Mouse (Mus musculus): ENCODE measurements at regions not wholly inside any gene's neighbourhood (a gene's known extent, or its start where the extent isn't known, plus 50 kb on each side); places are given as distances from the start of the nearest gene placed in this dataset.
"Not testable (repeated sequence)": the region's sequence is repeated elsewhere in the genome, so short reads cannot be mapped to it uniquely, and the experiment has no call there.

DNA sequence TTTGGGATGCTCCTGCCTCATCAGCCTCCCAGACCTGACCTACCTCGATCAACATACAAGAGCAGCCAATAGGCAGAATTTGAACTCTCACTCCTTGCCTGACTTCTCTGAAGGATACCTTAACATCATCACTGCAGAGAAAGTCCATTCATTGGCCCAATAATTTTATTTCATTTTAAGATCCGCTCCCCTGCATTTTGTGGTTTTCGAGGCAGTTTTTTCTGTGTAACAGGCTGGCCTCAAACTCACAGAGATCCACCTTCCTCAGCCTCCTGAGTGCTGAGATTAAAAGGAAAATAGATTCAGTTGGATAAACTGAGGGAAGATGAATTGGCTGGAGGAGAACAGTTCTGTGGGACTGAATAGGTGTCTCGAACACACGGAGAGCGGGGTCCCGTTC, 216.4 kb downstream of the Ankrd50 start:
- H3K4me3 ChIP-seq (replicated peaks), result no peak overlapping the region
- no peaks in the 10 kb centered on the region for H3K36me3 ChIP-seq
- no peak overlapping the region for H3K9ac ChIP-seq
- no peaks in the 10 kb centered on the region for H3K4me1 ChIP-seq (replicated peaks)
- H3K4me2 ChIP-seq (replicated peaks), result no peak overlapping the region
- H3K9me3 ChIP-seq, result no peaks in the 10 kb centered on the region
- no peaks in the 10 kb centered on the region for H3K27me3 ChIP-seq (replicated peaks)
- no peak overlapping the region for H3K27ac ChIP-seq
- no peak for ATAC-seq
- WGBS, result 95% methylated on average over 7 of the region's 7 CpGs

DNA sequence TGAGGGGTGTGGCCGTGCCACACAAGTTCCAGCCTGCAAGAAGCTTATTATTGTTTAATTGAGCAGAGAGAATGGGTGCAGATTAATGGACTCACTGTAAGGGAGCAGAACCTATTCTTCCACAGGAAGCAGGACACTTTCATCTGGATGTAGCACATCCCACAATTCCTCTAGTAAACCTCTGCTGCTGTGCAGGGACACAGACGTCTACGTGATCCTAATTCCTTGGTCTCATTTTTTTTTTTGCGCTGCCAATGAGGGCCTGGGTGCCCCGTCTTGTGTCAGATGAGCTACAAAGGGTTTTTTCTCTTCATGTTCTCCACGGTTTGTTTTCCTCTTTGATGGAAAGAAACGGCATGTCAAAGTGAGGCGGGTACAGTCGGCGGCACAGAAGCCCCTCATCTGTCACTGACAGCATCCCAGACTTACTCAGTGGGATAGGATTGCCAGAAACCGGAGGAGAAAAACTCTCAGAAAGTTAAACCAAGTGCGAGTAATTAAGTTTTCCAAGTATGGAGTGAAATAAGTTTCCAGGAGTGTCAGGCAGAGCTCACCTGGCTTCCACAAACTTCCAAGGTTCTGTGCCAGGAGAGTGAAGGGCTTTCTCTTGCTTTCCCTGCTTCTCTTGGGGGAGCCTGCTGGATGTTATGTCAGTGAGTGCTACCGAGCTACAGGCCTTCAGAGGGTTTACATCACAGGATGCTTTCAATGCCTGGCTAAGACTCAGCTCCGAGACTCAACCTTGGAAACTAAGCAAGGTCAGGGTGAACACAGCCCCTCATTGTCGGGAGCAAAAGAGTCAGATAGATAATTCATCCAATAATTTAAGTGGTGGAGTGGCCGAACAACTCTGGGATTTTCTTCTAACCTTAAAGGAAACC, 221.1 kb downstream of the Ankrd50 start:
- Histone ChIP-seq H3K9ac (no peak overlapping the region), H3K27ac (no peak overlapping the region), H3K27me3 (replicated peaks) (no peaks in the 10 kb centered on the region), H3K36me3 (no peaks in the 10 kb centered on the region), H3K4me3 (replicated peaks) (no peak overlapping the region), H3K4me2 (replicated peaks) (no peak overlapping the region), H3K4me1 (replicated peaks) (no peaks in the 10 kb centered on the region), H3K9me3 (no peaks in the 10 kb centered on the region)
- no peak for ATAC-seq
- 70% methylated on average over 16 of the region's 16 CpGs for WGBS

DNA sequence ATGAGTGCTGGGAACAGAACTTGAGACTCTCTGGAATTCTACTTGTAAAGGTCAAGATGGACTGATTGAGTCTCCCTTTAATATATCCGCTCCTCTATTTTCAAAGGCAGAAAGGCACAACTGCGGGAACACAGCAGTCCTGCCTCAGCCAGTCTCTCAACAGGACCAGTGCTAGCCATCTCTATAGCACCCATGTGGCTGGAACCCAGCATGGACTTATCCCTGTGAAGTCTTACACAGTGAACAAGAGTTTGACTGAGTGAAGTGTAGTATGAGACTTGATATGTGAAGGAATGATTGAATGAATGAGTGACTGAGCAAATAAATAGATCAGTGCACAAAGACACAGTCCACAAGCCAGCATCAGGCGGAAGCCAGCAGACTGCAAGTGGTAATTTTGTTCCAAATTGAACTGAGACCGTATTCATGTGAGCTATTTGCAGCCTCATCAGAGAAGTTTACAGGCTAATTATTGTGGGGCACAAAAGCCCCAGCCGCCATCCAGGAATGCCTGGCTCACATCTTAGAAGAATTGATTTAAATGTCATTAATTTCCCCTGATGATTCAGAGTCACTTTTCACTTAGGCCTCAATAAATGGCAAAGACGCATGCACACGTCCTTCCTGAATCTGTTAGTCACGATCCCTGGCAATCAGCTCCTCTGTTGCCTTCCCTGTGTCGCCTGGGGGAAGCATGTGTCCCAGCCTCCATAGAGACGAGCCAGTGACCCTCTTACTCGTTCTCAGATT, 223.1 kb downstream of the Ankrd50 start:
- H3K4me1 ChIP-seq (replicated peaks), result peaks cover 3% of the 10 kb centered on the region; the same call in 1 of the 2 replicates
- H3K9me3 ChIP-seq, result no peaks in the 10 kb centered on the region
- H3K4me3 ChIP-seq (replicated peaks), result no peak overlapping the region
- no peaks in the 10 kb centered on the region for H3K27me3 ChIP-seq (replicated peaks)
- no peak for ATAC-seq
- H3K36me3 ChIP-seq, result no peaks in the 10 kb centered on the region
- H3K4me2 ChIP-seq (replicated peaks), result no peak overlapping the region
- 81% methylated on average over 11 of the region's 11 CpGs for WGBS
- H3K27ac ChIP-seq, result no peak overlapping the region
- H3K9ac ChIP-seq, result no peak overlapping the region

DNA sequence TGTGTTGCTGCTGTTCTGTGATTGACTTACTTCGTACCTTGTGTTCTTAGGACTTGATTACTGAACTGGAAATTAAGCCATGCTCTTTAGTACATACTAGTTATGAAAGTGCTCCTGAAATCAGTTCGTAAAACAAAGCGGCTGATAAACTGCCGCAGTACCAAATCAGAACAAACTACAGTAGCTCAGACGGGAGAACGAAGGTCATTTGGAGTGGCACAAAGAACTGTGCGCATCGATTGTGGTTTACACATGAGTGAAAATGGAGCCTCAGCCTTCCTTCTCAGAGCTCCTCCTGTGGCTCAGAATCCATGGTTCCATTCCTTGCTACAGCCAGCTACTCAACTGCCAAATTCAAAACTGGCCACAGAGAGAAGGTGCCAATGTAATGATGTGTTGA, 225.4 kb downstream of the Ankrd50 start:
- H3K4me1 ChIP-seq (replicated peaks); H3K36me3 ChIP-seq; H3K9me3 ChIP-seq; H3K4me2 ChIP-seq (replicated peaks); H3K9ac ChIP-seq; H3K27me3 ChIP-seq (replicated peaks); H3K27ac ChIP-seq; ATAC-seq; H3K4me3 ChIP-seq (replicated peaks): not testable (repeated sequence)
- WGBS, result 89% methylated on average over 8 of the region's 8 CpGs

DNA sequence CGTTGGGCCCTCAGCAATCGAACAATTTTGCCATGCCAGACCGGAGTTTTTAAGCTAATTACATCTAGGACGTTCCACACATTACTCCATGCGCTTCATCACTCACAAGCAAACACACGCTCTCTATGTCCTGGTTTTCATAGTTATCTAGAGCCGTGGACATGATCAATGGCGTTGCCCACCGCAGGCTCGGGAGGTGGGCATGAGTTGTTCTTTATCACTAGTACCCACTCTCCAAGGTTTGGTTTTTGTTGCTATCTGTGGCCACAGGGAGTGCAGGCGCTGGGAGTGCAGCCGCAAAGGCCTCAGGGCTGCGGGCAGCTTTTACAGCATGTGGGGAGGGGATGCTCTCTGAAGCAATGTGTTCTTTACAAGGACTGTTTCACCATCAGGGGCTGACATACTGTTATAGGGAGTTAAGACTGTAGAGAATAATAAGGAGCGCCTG, 226.8 kb downstream of the Ankrd50 start:
- peaks cover 3% of the 10 kb centered on the region; the same call in 1 of the 2 replicates for H3K4me1 ChIP-seq (replicated peaks)
- no peaks in the 10 kb centered on the region for H3K27me3 ChIP-seq (replicated peaks)
- no peak for ATAC-seq
- no peak overlapping the region for H3K4me3 ChIP-seq (replicated peaks)
- no peak overlapping the region for H3K27ac ChIP-seq
- no peak overlapping the region for H3K9ac ChIP-seq
- 56% methylated on average over 14 of the region's 14 CpGs for WGBS
- no peaks in the 10 kb centered on the region for H3K9me3 ChIP-seq
- H3K4me2 ChIP-seq (replicated peaks), result no peak overlapping the region
- no peaks in the 10 kb centered on the region for H3K36me3 ChIP-seq

DNA sequence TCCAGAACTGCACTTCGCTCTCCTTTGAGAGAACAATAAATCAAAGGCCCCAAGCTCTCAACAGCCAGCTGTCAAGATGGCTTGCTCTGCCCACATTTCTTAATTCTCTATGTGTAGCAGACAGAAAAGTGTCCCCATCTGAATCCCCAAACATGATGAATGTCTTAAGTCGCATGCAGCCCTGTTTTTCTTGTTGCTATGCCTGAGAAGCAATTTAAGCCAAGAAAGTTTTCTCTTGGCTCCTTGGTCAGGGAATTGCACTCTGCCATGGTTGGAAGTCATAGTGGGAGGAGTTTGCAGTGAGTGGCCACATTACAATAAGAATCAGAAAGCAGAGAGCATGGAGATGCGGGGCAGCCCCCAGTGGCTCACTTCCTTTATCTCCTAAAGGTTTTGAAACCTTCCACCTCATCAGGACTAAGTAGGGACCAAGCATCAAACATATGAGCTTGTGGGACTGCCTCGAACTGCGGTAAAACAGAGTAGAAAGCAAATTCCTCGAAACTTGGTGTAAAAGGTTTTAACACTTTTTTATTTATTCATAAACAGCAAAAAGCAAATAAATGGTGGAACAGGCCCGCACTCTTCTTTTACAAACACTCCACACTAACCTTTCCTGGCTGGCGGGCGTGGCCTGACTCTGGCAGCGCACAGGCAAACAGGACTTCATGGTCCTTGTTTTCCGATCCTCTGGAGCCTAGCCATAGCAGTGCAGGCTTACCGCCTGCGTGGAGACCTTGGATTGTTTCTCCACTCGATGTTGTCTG, 227.4 kb downstream of the Ankrd50 start:
- 58% methylated on average over 14 of the region's 14 CpGs for WGBS
- Histone ChIP-seq H3K4me3 (replicated peaks) (no peak overlapping the region), H3K9me3 (no peaks in the 10 kb centered on the region), H3K27me3 (replicated peaks) (no peaks in the 10 kb centered on the region), H3K36me3 (no peaks in the 10 kb centered on the region), H3K4me2 (replicated peaks) (no peak overlapping the region), H3K4me1 (replicated peaks) (peaks cover 3% of the 10 kb centered on the region; the same call in 1 of the 2 replicates), H3K27ac (no peak overlapping the region), H3K9ac (no peak overlapping the region)
- ATAC-seq, result no peak

DNA sequence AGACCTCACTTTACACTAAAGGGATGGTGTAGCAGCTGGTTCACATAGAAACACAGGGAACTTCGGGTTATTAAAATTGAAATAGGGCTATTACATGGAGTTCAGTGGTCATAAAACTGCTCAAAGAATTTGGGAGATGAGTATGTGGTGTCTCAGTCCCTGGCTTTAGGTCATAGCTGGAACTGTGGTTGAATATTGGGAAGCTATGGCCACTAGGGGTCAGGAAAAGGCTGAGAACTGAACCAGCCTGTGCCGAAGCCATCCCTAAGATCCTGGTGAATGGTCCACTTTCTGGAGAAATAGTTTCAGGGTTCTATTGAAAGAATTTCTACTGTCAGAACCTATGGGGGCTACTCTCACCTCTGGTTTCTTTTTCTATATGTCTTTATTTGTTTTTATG, 229.0 kb downstream of the Ankrd50 start:
- Histone ChIP-seq H3K9ac (no peak overlapping the region), H3K36me3 (no peaks in the 10 kb centered on the region), H3K27ac (no peak overlapping the region), H3K4me2 (replicated peaks) (no peak overlapping the region), H3K9me3 (no peaks in the 10 kb centered on the region), H3K27me3 (replicated peaks) (no peaks in the 10 kb centered on the region), H3K4me3 (replicated peaks) (no peak overlapping the region), H3K4me1 (replicated peaks) (peaks cover 3% of the 10 kb centered on the region; the same call in 1 of the 2 replicates)
- ATAC-seq, result no peak
- 15% methylated on average over 2 of the region's 2 CpGs for WGBS

DNA sequence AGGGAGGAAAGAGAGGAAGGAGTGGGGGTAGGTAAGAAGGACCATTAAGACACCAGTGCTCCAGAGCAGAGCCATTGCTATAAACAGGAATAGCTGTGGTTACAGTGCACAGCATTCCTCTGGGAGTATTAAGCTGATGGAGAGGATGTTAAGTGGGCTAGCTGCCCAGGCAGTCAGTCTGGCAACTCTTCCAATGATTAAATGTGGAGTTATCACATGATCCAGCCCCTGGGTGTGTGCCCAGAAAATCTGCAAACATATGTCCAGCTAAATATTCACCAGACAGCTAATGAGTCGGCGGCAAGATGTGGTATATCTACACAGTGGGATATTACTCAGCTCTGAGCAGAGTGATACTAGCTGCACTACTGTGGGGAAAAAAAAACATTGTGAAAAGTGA, 229.7 kb downstream of the Ankrd50 start:
- no peaks in the 10 kb centered on the region for H3K36me3 ChIP-seq
- no peaks in the 10 kb centered on the region for H3K9me3 ChIP-seq
- 36% methylated on average over 2 of the region's 2 CpGs for WGBS
- H3K4me3 ChIP-seq (replicated peaks), result no peak overlapping the region
- H3K4me1 ChIP-seq (replicated peaks), result peaks cover 3% of the 10 kb centered on the region; the same call in 1 of the 2 replicates
- H3K4me2 ChIP-seq (replicated peaks), result no peak overlapping the region
- no peaks in the 10 kb centered on the region for H3K27me3 ChIP-seq (replicated peaks)
- H3K9ac ChIP-seq, result no peak overlapping the region
- no peak overlapping the region for H3K27ac ChIP-seq
- peak; percentile 71 for ATAC-seq

DNA sequence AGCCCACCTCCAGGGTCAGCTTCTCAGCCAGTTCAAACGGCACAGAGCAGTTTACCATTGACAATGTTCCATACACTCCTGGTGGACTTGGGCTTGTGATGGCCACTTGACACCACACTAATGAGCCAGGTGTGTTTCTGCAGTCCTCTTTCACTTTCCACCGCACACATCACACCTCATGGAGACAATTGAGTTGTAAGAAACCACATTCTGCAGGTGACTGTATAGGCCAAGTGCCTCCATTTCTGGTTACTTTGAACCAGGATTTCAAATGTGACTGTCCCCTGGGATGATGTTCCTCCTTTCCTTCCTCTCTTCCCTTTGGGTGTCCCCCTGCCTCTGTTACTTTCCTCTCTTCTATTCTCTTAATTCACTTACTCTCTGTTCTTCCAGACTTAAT, 233.1 kb downstream of the Ankrd50 start:
- no peaks in the 10 kb centered on the region for H3K4me1 ChIP-seq (replicated peaks)
- no peak overlapping the region for H3K9ac ChIP-seq
- H3K36me3 ChIP-seq, result no peaks in the 10 kb centered on the region
- no peaks in the 10 kb centered on the region for H3K27me3 ChIP-seq (replicated peaks)
- no peak overlapping the region for H3K4me3 ChIP-seq (replicated peaks)
- no peak overlapping the region for H3K27ac ChIP-seq
- no peaks in the 10 kb centered on the region for H3K9me3 ChIP-seq
- no peak for ATAC-seq
- 50% methylated on average over 2 of the region's 2 CpGs for WGBS
- H3K4me2 ChIP-seq (replicated peaks), result no peak overlapping the region

DNA sequence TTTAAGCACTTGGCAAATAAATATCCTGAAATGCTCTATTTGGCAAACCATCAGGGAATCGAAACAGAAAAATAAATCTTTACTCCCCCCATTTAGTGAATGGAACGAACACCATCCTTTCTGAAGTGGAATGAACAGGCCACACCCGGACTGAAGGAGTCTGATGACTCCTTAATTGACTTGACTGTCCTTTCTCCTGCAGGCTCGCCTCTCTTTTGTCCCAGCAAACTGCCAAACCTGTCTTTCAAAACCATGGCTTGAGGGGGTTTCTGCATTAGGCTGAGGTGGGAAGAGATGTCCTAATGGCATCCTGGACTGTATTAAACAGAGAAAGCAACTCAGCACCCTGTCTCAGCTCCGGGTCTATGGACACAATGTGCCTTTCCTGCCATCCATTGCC, 234.1 kb downstream of the Ankrd50 start:
- Histone ChIP-seq H3K9me3 (no peaks in the 10 kb centered on the region), H3K27me3 (replicated peaks) (no peaks in the 10 kb centered on the region), H3K4me3 (replicated peaks) (no peak overlapping the region), H3K9ac (no peak overlapping the region), H3K4me2 (replicated peaks) (0 out of 2 replicates have a peak overlapping the region, but pooled peaks have one; percentile 0), H3K27ac (no peak overlapping the region), H3K4me1 (replicated peaks) (no peaks in the 10 kb centered on the region), H3K36me3 (no peaks in the 10 kb centered on the region)
- no peak for ATAC-seq
- 65% methylated on average over 5 of the region's 5 CpGs for WGBS

DNA sequence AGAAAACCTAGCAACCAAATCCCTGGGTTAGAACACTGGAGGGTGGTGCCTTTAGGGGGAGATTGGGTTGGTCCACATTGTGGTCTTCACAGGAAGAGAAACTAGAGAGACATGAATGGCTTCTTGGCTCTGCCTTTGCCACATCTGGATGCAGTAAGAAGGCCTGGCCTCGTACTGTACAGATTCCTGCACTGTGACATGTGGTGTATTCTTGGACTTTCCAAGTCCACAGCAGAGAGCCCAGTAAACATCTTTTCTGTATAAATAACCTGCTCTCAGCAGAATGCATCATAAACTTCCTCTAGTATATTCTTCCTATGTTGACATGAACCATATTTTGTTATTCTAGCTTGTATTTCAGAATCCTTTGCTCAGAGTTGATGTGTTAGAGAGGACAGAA, 235.7 kb downstream of the Ankrd50 start:
- Histone ChIP-seq H3K4me2 (replicated peaks) (no peak overlapping the region), H3K9me3 (no peaks in the 10 kb centered on the region), H3K27me3 (replicated peaks) (no peaks in the 10 kb centered on the region), H3K9ac (no peak overlapping the region), H3K36me3 (no peaks in the 10 kb centered on the region), H3K4me1 (replicated peaks) (no peaks in the 10 kb centered on the region), H3K27ac (no peak overlapping the region), H3K4me3 (replicated peaks) (no peak overlapping the region)
- 45% methylated on average over 1 of the region's 1 CpGs for WGBS
- no peak for ATAC-seq

DNA sequence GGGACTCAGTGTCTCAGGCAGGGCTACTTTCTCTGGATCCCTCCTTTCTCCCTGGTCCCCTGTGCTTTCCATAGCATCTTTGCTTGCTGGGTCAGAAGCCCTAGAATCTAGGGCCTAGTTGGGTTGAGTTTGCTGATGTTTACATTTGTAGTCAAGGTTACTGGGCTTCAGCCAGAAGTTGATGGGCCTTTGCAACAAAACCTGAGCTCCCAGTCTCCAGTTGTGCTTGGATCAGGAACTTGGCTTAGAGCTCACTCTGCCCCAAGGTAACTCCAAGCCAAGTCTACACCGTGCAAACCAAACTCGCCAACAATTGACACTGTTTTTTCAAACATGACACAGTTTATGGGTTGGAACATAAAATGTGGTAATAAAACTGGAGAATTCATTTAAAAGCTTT, 238.2 kb downstream of the Ankrd50 start:
- Histone ChIP-seq H3K9ac (no peak overlapping the region), H3K9me3 (no peaks in the 10 kb centered on the region), H3K36me3 (no peaks in the 10 kb centered on the region), H3K4me3 (replicated peaks) (no peak overlapping the region), H3K27me3 (replicated peaks) (no peaks in the 10 kb centered on the region), H3K4me2 (replicated peaks) (no peak overlapping the region), H3K4me1 (replicated peaks) (no peaks in the 10 kb centered on the region), H3K27ac (no peak overlapping the region)
- ATAC-seq, result no peak
- 48% methylated on average over 2 of the region's 2 CpGs for WGBS
